Mouse (Mus musculus): ENCODE data around the gene Sgo2b. TPM values are rescaled to one million over a fixed set of nuclear protein-coding genes. Genes with fewer than 3 reads are reported as not detected.
"Not testable (repeated sequence)": the region's sequence is repeated elsewhere in the genome, so short reads cannot be mapped to it uniquely, and the experiment has no call there.

Gene Sgo2b
- polyA plus RNA-seq (2015; fragmentation: Nextera tagmentation; extraction: Ambion mirVana) = not detected in 2 replicates

- no peak for ATAC-seq (ENCODE audit: borderline replicate concordance, extremely low read depth, low FRiP score, low TSS enrichment)
- Histone ChIP-seq H3K4me2 (peak within 1 kb of the TSS; percentile 43), H3K4me3 (no peak within 1 kb of the TSS), H3K36me3 (no peaks in the 10 kb centered on the region), H3K27me3 (peaks cover 4% of the 10 kb centered on the region), H3K9me3 (no peaks in the 10 kb centered on the region), H3K4me1 (no peaks in the 10 kb centered on the region), H3K27ac (no peak within 1 kb of the TSS), H3K9ac (no peak within 1 kb of the TSS)
- WGBS = 4% methylated on average over 28 of the region's 30 CpGs
Measured at GRCm38 (mm10) chr8:63951626-63952377, at the start of gene Sgo2b. Gene Sgo2b, minus strand, starts transcription at chr8:63952248.

- not testable (repeated sequence) for H3K9ac ChIP-seq; H3K9me3 ChIP-seq; H3K4me2 ChIP-seq; ATAC-seq (ENCODE audit: borderline replicate concordance, extremely low read depth, low FRiP score, low TSS enrichment); H3K4me1 ChIP-seq; H3K4me3 ChIP-seq; H3K27me3 ChIP-seq; H3K27ac ChIP-seq; H3K36me3 ChIP-seq
- 39% methylated on average over 9 of the region's 9 CpGs for WGBS
Measured at GRCm38 (mm10) chr8:63970612-63971391, 18.8 kb upstream of the Sgo2b start.

- H3K9me3 ChIP-seq = no peaks in the 10 kb centered on the region
- no peak for ATAC-seq (ENCODE audit: borderline replicate concordance, extremely low read depth, low FRiP score, low TSS enrichment)
- no peaks in the 10 kb centered on the region for H3K36me3 ChIP-seq
- H3K4me1 ChIP-seq = no peaks in the 10 kb centered on the region
- no peaks in the 10 kb centered on the region for H3K27me3 ChIP-seq
- no peak overlapping the region for H3K9ac ChIP-seq
- no peak overlapping the region for H3K27ac ChIP-seq
- WGBS = 71% methylated on average over 3 of the region's 3 CpGs
- H3K4me2 ChIP-seq = no peak overlapping the region
- H3K4me3 ChIP-seq = no peak overlapping the region
Measured at GRCm38 (mm10) chr8:63961032-63961785, 9.2 kb upstream of the Sgo2b start.

- not testable (repeated sequence) for H3K27me3 ChIP-seq; H3K27ac ChIP-seq; ATAC-seq (ENCODE audit: borderline replicate concordance, extremely low read depth, low FRiP score, low TSS enrichment); H3K9ac ChIP-seq; H3K4me2 ChIP-seq; H3K36me3 ChIP-seq; H3K9me3 ChIP-seq; H3K4me1 ChIP-seq; H3K4me3 ChIP-seq
- WGBS = 74% methylated on average over 4 of the region's 4 CpGs
Measured at GRCm38 (mm10) chr8:63953802-63954201, 1.8 kb upstream of the Sgo2b start.

GRCm38 (mm10) chr8:63933171-63933570 is 18.9 kb downstream of the Sgo2b start:
- no peak overlapping the region for H3K27ac ChIP-seq
- no peak for ATAC-seq (ENCODE audit: borderline replicate concordance, extremely low read depth, low FRiP score, low TSS enrichment)
- H3K27me3 ChIP-seq = no peaks in the 10 kb centered on the region
- no peak overlapping the region for H3K9ac ChIP-seq
- no peak overlapping the region for H3K4me3 ChIP-seq
- WGBS = 77% methylated on average over 7 of the region's 7 CpGs
- no peaks in the 10 kb centered on the region for H3K36me3 ChIP-seq
- H3K9me3 ChIP-seq = no peaks in the 10 kb centered on the region
- no peaks in the 10 kb centered on the region for H3K4me1 ChIP-seq
- H3K4me2 ChIP-seq = no peak overlapping the region

GRCm38 (mm10) chr8:63929301-63930097 is 22.5 kb downstream of the Sgo2b start:
- Histone ChIP-seq H3K4me3 (no peak overlapping the region), H3K4me2 (no peak overlapping the region), H3K36me3 (no peaks in the 10 kb centered on the region), H3K27me3 (no peaks in the 10 kb centered on the region), H3K9ac (no peak overlapping the region), H3K9me3 (no peaks in the 10 kb centered on the region), H3K4me1 (no peaks in the 10 kb centered on the region), H3K27ac (no peak overlapping the region)
- ATAC-seq (ENCODE audit: borderline replicate concordance, extremely low read depth, low FRiP score, low TSS enrichment) = no peak
- WGBS = 79% methylated on average over 3 of the region's 3 CpGs

GRCm38 (mm10) chr8:63921257-63921960 is 30.6 kb downstream of the Sgo2b start:
- Histone ChIP-seq H3K4me1 (no peaks in the 10 kb centered on the region), H3K27ac (no peak overlapping the region), H3K9ac (no peak overlapping the region), H3K27me3 (no peaks in the 10 kb centered on the region), H3K9me3 (no peaks in the 10 kb centered on the region), H3K4me2 (no peak overlapping the region), H3K4me3 (no peak overlapping the region), H3K36me3 (no peaks in the 10 kb centered on the region)
- no peak for ATAC-seq (ENCODE audit: borderline replicate concordance, extremely low read depth, low FRiP score, low TSS enrichment)
- 65% methylated on average over 4 of the region's 4 CpGs for WGBS

- 53% methylated on average over 2 of the region's 2 CpGs for WGBS
- ATAC-seq (ENCODE audit: borderline replicate concordance, extremely low read depth, low FRiP score, low TSS enrichment) = no peak
- Histone ChIP-seq H3K4me3 (no peak overlapping the region), H3K27ac (no peak overlapping the region), H3K36me3 (no peaks in the 10 kb centered on the region), H3K27me3 (no peaks in the 10 kb centered on the region), H3K9ac (no peak overlapping the region), H3K9me3 (no peaks in the 10 kb centered on the region), H3K4me1 (no peaks in the 10 kb centered on the region), H3K4me2 (no peak overlapping the region)
Measured at GRCm38 (mm10) chr8:63895096-63895495, 57.0 kb downstream of the Sgo2b start.

GRCm38 (mm10) chr8:63878353-63878752 is 73.7 kb downstream of the Sgo2b start:
- H3K4me2 ChIP-seq = no peak overlapping the region
- no peaks in the 10 kb centered on the region for H3K9me3 ChIP-seq
- no peak overlapping the region for H3K9ac ChIP-seq
- H3K27me3 ChIP-seq = no peaks in the 10 kb centered on the region
- H3K4me3 ChIP-seq = no peak overlapping the region
- no peaks in the 10 kb centered on the region for H3K4me1 ChIP-seq
- 69% methylated on average over 4 of the region's 4 CpGs for WGBS
- no peak for ATAC-seq (ENCODE audit: borderline replicate concordance, extremely low read depth, low FRiP score, low TSS enrichment)
- no peaks in the 10 kb centered on the region for H3K36me3 ChIP-seq
- H3K27ac ChIP-seq = no peak overlapping the region

- no peaks in the 10 kb centered on the region for H3K36me3 ChIP-seq
- H3K4me1 ChIP-seq = no peaks in the 10 kb centered on the region
- WGBS = 11% methylated on average over 6 of the region's 6 CpGs
- H3K27ac ChIP-seq = no peak overlapping the region
- peak; percentile 46; the same call in 1 of the 2 replicates for ATAC-seq (ENCODE audit: borderline replicate concordance, extremely low read depth, low FRiP score, low TSS enrichment)
- no peaks in the 10 kb centered on the region for H3K27me3 ChIP-seq
- H3K4me2 ChIP-seq = no peak overlapping the region
- H3K4me3 ChIP-seq = no peak overlapping the region
- no peaks in the 10 kb centered on the region for H3K9me3 ChIP-seq
- H3K9ac ChIP-seq = no peak overlapping the region
Measured at GRCm38 (mm10) chr8:63877393-63877792, 74.7 kb downstream of the Sgo2b start.

GRCm38 (mm10) chr8:63876949-63877348 is 75.1 kb downstream of the Sgo2b start:
- Histone ChIP-seq H3K9me3 (no peaks in the 10 kb centered on the region), H3K27me3 (no peaks in the 10 kb centered on the region), H3K4me1 (no peaks in the 10 kb centered on the region), H3K9ac (no peak overlapping the region), H3K4me3 (no peak overlapping the region), H3K36me3 (no peaks in the 10 kb centered on the region), H3K4me2 (no peak overlapping the region), H3K27ac (no peak overlapping the region)
- no peak for ATAC-seq (ENCODE audit: borderline replicate concordance, extremely low read depth, low FRiP score, low TSS enrichment)
- 91% methylated on average over 7 of the region's 7 CpGs for WGBS

All from lung, embryonic 15.5 days (tissue).